Mouse (Mus musculus) adrenal gland, postnatal 4 days (tissue): Measurements from ENCODE around the gene Mogs. TPM values are rescaled to one million over a fixed set of nuclear protein-coding genes. Genes with fewer than 3 reads are reported as not detected.

Experiments
- DNase-seq, 2 experiments: peaks; one replicate each; pipeline ENCODE4 v3.0.0; 2021 to 2022; ENCODE audit warnings: low spot score in 2 of 2, mixed read lengths in 2 of 2
- long read RNA-seq, 2 experiments: library from polyadenylated mRNA; stranded (forward); transcript quantifications; one replicate each; pipeline ENCODE4 v2.0.0; 2021
- total RNA-seq, 2 experiments: library from RNA; stranded (reverse); gene quantifications; 2 replicates each; pipeline ENCODE4 v1.2.3; 2021

The Mogs gene
- total RNA-seq = 10 to 100 TPM; 60.1 to 64.3 TPM
- long read RNA-seq, experiment 1, transcript Mogs-201 (4 exons, 2,780 nt) = major isoform, 114 of 149 reads
- long read RNA-seq, experiment 1, transcript Mogs-202 (2 exons, 684 nt) = minor isoform, 9 of 149 reads
- long read RNA-seq, experiment 1, partial matches to known transcripts = 12 of 149 reads
- long read RNA-seq, experiment 1, other reads (novel, unspliced or antisense) = 14 of 149 reads
- long read RNA-seq, experiment 2, transcript Mogs-202 (2 exons, 684 nt) = minor isoform, 9 of 242 reads
- long read RNA-seq, experiment 2, transcript Mogs-201 (4 exons, 2,780 nt) = major isoform, 195 of 242 reads
- long read RNA-seq, experiment 2, partial matches to known transcripts = 3 of 242 reads
- long read RNA-seq, experiment 2, other reads (novel, unspliced or antisense) = 35 of 242 reads

DNA sequence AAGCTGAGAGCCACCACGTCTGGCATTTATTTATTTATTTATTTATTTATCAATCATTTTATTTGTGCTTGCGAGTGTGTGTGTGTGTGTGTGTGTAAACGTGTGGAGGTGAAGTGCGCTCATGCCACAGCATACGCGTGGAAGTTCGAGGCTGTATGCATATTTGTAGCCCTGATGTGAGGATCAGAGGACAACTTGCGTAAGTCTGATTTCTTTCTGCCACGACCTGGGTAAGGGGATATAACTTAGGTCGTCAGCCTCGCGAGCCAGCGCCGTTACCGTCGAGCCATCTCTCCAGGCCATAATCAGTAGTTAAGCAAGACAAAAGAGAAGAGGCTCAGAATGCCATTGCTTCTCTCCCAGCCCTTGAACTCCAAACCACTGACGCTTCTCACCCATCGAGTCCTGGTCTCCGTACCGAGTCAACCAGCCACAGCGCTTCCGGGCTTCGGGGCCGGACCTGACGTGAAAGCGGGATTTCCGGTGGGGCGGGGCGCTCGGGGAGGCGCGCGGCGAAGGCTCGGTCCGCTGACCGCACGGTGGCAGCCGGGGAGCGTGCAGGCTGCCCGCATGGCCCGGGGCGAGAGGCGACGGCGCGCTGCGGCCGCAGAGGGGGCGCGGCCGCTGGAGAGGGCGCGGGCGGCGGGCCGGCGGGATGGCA is at the start of gene Mogs:
TSS of gene Mogs (plus strand) at position 486 of the 661 bp plus-strand sequence.
- peak; percentile 89 to 93 for DNase-seq

DNA sequence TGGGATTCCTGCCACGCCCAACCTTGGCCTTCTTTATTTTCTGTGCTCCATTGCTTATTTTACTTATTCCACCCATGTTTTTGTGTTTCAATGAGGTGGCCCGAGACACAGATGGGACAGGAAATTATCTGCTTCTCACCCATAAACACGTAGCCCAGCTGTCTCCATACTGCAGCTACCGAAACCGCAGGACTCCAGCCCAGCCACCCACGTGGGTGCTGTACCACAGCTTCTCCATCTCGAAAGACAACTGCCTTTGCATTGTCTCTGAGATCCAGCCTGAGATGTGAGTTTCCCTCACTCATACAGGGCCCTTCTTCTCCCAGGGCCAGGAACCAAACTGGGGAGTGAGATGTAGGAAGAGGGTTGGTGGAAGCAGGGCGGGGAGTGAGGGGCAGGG is 49.3 kb upstream of the Mogs start:
- no peak for DNase-seq

- no peak for DNase-seq
Observed at GRCm38 (mm10) chr6:83066441-83066840, 48.9 kb upstream of the Mogs start.

- no peak for DNase-seq
Observed at GRCm38 (mm10) chr6:83068221-83068620, 47.1 kb upstream of the Mogs start.

GRCm38 (mm10) chr6:83068706-83069487 is 46.4 kb upstream of the Mogs start:
- no peak for DNase-seq

DNA sequence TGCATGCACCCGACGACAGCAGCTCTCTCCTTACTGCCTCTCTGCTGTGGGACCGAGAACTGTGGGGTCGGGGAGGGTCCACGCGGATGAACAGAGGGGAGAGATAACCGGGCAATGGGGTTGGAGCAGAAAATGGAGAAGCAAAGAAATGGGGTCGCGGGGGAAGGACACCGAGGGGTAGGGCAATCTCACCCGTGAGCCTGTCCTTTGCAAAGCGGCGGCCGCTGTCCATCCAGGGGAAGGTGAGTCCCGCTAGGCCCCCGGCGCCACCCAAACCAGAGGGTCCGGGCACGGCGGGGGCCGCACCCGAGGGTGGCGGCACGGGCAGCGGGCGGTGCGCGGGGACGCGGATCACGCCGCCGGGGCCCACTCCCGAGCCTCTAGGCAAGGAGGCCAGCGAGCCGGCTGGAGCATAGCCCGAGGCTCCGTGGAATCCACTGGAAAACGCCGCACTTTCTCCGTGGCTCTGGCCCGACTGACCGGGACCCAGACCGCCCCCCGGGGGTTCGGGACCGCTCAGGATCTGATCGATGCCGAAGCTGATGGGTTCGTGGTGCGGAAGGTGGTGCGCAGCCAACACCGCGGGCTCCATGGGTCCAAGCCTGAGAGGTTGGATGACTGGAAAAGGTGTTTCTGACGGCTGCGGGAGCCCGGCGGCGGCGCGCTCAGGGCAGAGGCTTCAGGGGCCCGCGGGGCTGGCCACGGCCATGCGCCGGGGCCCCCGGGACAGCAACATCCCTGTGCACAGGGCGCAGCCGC is 45.6 kb upstream of the Mogs start:
- DNase-seq = no peak

GRCm38 (mm10) chr6:83070247-83070310 is 45.2 kb upstream of the Mogs start, which contains the start of gene Tlx2:
Gene Tlx2 (minus strand): TSS chr6:83070293.
- no peak for DNase-seq

DNA sequence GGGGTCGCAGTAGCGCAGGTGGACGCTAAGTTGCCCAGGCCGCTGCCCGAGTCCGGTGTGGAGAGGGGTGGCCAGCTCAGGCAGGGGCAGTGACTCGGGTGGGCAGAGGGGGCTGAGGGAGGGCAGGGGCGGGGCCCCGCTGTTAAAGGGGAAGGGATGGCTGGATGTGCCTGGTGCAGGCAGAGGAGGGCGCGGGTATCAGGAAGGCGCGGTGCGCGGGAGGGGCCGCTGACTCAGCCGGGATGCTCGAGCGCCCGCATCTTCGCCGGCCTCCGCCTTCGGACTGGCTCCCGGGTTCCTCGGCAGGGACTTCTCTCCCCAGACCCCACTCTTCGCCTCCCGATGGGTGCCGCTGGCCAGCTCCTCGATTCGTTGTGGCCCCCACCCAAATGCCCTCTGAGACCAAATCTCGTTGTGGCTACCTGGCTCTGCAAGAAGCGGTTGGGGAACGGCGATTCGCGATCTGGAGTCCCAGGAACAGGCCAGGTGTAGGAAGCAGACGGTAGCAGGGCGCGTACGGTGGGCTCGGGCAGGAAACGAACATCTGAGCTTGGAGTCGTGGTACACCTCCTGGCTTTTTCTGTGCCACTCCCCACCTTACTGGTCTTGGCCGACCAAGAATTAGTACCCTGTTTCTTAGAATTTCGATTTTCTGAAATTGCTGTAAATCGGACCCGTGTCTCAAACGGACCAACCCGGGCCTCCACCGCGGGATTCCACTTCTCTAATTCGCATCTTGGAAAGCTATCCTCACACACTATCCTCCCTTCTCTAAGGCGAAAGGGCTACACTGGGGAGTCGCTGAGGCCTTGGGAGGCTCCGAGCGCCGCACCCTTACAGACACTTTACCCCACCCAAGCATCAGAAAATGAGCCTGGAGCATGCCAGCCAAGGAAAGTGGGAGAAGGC is 44.7 kb upstream of the Mogs start:
- no peak for DNase-seq

DNA sequence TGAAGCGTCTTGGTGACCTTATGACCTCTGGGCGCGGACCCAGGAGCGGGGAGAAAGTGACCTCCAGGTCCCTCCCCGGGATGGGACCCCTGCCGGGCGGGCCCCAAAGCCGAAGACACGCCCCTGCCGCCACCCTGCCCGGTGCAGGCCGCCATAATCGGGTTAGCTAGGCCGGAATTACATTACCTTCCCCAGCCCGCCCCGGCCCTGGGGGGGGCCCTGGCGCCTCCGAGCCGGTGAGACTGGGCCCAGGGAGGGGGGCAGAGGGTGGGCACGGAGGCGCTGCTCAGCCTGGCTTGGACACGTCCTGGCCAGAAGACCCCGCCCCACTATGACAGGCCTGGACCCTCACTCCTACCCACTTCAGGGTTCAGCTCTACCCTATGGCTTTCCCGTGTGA is 44.1 kb upstream of the Mogs start:
- no peak for DNase-seq

DNA sequence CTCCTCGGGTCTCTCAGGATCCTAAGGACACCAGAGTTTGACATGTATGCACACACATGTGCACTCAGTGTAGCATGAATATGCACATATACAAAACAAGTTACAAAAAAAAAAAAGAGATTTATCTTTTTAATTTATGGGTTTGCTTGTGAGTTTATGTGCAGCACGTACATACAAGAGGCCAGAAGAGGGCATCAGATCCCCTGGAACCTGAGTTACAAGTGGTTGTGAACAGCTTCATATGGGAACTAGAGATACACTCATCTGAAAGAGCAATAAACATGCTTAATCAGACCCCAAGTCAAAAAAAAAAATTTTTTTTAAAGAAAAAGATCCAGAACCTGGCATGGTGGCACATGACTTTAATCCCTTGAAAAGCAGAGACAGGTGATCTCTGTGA is 40.3 kb upstream of the Mogs start:
- no peak for DNase-seq

- DNase-seq = peak in 1 of 2 experiments; percentile 38
Observed at GRCm38 (mm10) chr6:83077630-83078323, 37.5 kb upstream of the Mogs start, which contains the start of gene Pcgf1. Gene Pcgf1 (plus strand): TSS chr6:83077869.

GRCm38 (mm10) chr6:83078324-83078858 is 36.9 kb upstream of the Mogs start:
- DNase-seq = peak; percentile 95 to 97

- DNase-seq = no peak
Observed at GRCm38 (mm10) chr6:83080210-83080609, 35.1 kb upstream of the Mogs start.

DNA sequence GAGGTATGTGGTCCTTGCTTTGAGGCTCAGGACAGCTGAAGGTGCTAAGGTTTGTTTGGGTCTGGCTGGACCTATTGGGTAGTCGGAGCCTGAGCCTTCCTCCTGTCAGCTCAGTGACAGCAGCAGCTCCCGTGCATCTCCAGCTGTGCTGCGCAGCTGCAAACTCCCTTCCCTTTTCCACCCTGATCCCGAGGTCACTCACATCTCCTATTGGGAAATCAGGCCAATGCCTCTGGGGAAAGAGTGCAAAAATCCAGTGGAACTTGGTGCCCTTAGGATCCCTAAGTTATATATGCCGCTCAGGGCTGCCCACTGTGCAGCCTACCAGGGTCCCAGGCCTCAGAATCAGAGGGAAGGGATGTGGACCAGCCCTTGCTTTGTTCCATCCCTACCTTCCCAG is 31.8 kb upstream of the Mogs start:
- DNase-seq = no peak

DNA sequence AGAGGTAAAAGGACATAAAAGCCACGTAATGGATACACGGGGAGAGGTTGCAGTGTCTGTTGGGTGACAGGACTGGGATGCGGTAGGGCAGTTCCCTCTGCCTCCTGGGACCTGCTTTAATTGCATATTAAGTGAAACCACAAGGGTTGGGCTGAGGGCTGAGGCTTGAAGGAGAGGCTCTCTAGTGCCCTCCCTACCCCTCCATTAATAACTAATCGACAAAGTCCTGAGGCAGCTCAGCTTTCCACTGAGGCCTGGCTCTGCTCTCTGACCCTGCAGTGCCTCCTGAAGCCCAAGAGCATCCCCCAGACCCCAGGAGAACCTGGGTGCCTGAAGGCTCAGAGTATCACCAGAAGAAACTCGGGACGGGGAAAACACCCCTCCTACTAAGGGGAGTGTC is 30.8 kb upstream of the Mogs start:
- DNase-seq = no peak

- no peak for DNase-seq
Observed at GRCm38 (mm10) chr6:83086121-83087035, 28.9 kb upstream of the Mogs start, which contains the start of gene Lbx2. Gene Lbx2 (plus strand): TSS chr6:83086367.

DNA sequence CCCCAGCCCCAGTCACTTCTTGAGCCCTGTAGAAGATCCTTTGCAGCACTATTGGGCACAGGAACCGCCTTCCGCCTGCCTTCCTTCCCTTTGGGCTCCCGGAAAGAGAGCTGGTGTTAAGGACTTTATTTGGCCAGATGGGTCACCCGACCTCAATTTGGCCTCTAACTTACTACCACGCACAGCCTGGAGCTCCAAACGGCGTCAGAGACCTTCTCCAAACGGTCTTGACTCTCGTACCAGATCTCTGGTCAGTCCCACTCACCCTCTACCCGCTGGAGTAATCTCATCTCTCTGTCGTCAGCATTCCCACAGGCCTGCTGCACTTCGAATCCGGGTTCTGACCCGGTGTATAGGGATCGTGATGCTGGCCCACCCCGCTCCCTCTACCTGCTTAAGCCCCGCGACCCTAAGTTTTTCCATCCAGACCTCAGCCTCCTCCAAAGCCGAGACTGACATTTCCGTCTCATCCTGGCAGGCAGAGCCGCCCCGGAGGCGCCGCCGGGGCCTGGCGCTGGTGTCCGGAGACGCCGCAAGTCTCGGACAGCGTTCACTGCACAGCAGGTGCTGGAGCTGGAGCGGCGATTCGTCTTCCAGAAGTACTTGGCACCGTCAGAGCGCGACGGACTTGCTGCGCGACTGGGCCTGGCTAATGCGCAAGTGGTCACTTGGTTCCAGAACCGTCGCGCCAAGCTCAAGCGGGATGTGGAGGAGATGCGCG is 27.9 kb upstream of the Mogs start:
- DNase-seq = no peak

GRCm38 (mm10) chr6:83087926-83088260 is 27.4 kb upstream of the Mogs start:
- DNase-seq = no peak
